Mouse (Mus musculus) NIH3T3 (cell line): ENCODE measurements around the gene Eif4e3.

Source experiments
- DNase-seq: peaks from one replicate; pipeline ENCODE4 v3.0.0-alpha.2; 2012; ENCODE audit warnings: low read depth

Eif4e3 gene

GRCm38 (mm10) chr6:99625306-99625705, 41.3 kb downstream of the Eif4e3 start:
- DNase-seq: no peak

- no peak for DNase-seq
Measured at GRCm38 (mm10) chr6:99624542-99624941, 42.0 kb downstream of the Eif4e3 start.

- DNase-seq: peak; percentile 55
Measured at GRCm38 (mm10) chr6:99623641-99624040, 42.9 kb downstream of the Eif4e3 start.

- DNase-seq: no peak
Measured at GRCm38 (mm10) chr6:99621167-99621566, 45.4 kb downstream of the Eif4e3 start.

DNA sequence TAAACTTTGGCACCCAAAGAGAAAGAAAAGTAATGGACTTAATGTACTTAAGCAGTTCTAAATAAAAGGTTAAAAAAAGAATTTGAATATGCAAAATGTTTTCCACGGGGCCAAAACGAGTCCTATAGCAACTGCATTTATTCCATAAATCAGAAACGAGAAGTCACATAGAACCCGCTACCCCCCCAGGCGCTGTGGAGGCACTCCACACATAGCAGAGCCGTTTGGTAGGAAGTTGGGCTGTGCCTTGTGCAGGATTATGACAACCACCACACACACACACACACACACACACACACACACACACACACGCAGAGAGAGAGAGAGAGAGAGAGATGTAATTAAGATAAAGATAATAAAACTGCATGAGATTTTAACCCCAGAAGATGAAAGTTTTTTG, 46.1 kb downstream of the Eif4e3 start:
- no peak for DNase-seq

- DNase-seq: no peak
Measured at GRCm38 (mm10) chr6:99619964-99620363, 46.6 kb downstream of the Eif4e3 start.

GRCm38 (mm10) chr6:99619466-99619865, 47.1 kb downstream of the Eif4e3 start:
- no peak for DNase-seq

DNA sequence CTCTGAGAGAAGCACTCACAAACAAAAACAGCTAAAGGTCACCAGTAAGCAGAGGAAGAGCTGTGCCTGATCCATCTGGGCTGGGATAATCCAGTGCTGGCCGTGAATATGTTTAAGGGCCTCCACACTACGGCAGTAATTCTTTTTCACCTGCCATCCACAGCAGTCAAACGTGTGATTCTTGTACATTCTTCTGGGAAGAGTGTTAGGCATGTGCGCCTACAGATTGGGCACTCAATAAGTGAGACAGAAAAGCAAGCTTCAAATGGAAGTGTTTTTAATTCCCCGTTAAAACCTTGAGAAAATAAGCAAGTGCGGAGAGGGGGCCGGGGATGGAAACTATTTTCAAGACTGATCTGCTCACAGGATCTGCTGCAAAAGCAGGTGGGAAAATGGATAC, 48.7 kb downstream of the Eif4e3 start:
- DNase-seq: no peak

GRCm38 (mm10) chr6:99617415-99617814, 49.2 kb downstream of the Eif4e3 start:
- peak; percentile 30 for DNase-seq

GRCm38 (mm10) chr6:99615272-99615751, 51.3 kb downstream of the Eif4e3 start:
- no peak for DNase-seq

DNA sequence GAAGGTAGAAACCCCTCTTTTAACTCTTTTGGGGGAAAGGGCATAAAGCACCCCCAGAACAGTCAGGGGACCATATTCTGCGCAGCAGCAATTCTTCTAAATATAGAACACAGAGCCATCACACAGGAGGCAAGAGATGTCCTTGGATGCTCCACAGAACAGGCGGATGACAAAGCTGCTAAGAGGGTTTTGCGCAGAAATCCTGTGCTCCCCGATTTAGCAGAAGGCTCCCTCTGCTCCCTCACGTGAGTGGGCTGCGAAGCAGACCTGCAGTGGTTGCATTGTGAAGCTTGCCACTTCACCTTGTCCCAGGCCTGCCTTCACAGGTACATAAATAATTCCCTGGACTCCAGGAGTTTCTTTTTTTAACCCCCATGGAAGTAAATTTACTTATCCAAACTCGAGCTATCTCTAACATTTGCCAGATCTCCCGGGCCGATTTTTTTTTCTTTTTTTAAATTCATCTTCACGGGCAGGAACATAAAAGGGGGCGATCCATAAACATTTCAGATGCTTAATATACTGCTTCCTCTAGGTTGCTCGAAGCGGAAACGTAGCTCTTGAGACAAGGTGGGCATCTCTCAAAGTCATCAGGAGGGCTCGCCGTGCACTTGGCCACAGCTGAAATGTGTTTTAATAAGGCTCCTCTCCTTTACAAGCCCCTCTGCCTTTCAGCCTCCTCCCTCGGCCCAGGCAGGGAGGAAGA, 51.9 kb downstream of the Eif4e3 start:
- DNase-seq: no peak

DNA sequence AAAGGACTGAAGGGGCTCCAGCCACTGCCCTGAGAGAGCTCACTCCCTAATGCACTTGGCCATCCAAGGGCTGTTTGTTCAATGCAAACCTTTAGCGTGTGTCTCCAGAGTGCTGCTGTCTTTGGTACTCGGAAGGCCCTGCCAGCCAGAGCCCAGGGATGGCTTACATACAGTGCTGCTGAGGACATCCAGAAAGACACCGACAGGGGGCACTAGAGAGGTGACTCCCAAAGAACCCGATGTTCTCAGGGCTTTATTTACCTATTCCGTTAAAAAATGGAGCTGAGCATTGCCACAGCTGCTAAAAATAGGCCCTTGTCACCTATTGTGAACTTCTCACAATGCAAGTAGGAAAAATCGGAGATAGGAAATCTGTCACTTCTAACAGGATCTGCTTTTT, 54.7 kb downstream of the Eif4e3 start:
- DNase-seq: peak; percentile 16

- no peak for DNase-seq
Measured at GRCm38 (mm10) chr6:99610454-99611427, 55.8 kb downstream of the Eif4e3 start.

DNA sequence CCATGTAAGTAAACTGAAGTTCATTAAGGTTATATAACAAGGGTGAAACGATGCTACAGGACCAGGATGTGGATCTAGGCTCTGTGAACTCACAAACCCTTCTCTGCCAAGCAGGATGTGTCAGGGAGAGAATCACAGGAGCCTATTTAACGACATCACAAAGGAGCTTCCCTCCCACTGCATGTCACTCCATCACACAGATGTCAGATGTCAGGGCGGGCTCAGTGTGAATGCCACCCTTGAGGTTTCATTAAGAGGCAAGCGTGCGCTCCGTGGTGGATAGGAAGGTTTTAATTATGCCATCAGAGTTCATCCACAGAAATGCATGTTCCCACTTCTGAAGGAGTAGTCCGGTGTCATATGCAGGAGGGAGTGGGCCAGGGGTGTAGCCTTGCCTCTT, 60.5 kb downstream of the Eif4e3 start:
- no peak for DNase-seq

- peak; percentile 78 for DNase-seq
Measured at GRCm38 (mm10) chr6:99604758-99605157, 61.8 kb downstream of the Eif4e3 start.

DNA sequence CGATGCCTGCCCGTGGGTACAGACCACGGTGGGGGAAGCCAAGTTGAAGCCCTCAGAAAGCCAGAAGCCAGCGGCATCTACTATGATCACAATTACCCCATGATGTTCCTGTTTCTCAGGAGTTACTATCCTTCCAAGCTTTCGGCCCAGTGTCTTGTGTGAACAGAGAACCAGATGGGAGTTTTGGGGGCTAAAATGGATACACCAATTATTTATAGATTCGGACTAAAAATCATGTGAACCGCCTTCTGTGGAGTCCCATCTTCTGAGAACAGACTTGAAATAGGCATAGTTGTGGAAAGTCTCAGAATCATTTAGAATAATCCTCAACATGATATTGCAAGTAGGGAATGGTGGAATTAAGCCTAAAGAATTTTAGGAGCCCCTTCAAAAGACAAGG, 64.1 kb downstream of the Eif4e3 start:
- no peak for DNase-seq

DNA sequence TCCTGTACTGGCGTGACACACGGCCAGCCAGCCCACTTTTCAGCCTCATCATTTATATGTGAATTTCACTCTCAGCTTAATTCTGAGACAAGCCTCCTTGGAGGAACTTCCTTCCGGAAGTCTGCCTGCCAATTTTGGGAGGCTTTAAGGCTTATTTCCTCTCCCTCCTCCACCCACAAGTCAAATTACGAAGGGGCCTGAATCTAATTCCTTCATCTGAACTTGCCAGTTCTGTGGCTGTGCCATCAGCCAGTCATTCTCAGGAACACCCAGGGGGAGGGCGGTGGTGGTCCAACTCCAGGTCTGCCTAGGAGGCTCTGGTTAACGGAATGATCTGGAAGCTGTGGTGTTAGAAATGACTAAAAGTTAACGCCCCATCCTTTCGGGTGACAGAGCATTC, 65.7 kb downstream of the Eif4e3 start:
- DNase-seq: no peak

DNA sequence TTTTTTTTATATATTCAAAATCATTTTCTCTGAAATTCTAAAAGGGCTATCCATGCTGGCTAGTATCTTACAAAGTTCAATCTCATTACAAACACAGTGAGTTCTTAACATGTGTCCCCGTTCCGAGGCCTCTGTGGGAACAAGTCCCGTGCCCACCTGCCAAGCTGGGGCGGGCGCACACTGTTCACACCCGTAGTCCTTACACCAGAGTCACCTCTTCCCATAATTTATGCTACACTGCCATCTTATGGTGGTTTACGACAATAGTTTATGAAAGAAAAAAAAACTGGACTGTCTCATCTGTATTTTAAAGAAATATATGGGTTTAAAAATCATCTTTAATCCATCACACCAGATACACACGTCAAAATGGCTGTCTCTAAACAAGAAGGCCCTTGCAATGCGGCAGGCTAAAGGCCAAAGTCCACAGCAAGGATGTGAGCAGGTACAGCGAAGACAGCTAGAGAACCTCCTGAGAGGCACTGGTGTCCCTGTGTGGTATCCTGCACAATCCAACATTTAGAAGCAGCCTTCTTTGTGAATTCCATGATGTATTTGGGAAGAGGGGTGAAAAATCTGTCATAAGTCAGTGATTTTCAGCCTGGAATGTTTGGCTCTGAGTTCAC, 66.3 kb downstream of the Eif4e3 start:
- peak; percentile 82 for DNase-seq

DNA sequence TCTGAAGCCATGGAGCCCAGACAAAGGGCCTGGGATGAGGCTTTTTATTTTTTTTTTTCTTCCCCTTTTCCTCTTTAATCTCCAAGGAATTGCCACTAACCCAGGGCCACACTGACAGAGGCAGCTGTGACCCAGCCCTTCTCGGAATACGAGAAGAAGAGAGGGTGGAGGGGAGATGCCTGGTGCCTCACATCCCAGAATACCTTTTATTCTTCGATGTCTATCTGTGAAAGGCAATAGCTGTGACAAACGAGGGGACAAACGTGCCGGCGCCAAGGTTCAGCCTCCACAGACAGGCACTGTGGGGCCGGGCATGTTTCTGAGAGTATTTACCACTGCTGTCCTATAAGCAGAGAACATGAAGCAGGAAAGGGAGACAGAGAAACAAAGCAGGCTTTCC, 66.9 kb downstream of the Eif4e3 start:
- DNase-seq: no peak

- DNase-seq: no peak
Measured at GRCm38 (mm10) chr6:99599229-99599628, 67.3 kb downstream of the Eif4e3 start.

- DNase-seq: no peak
Measured at GRCm38 (mm10) chr6:99577040-99577439, 89.5 kb downstream of the Eif4e3 start.

GRCm38 (mm10) chr6:99575633-99576032, 90.9 kb downstream of the Eif4e3 start:
- DNase-seq: no peak
